Mouse (Mus musculus) C3H10T1/2 (cell line): ENCODE results near the gene Shc2. TPM values are rescaled to one million over a fixed set of nuclear protein-coding genes. Genes with fewer than 3 reads are reported as not detected.

Source experiments
- polyA plus RNA-seq, 2 experiments: library from polyadenylated mRNA; unstranded; fragments of >200 nt; fragmentation: generic; extraction: Trizol; gene quantifications; one replicate each; pipeline ENCODE4 v1.2.1; 2012; ENCODE audit warnings: missing spikeins in 2 of 2

The Shc2 gene
- 1 to 10 TPM; 4.1 to 7.6 TPM for polyA plus RNA-seq

GRCm38 (mm10) chr10:79637128-79638110, at the start of gene Shc2:
TSS of gene Shc2 (minus strand) at chr10:79637918.

GRCm38 (mm10) chr10:79681591-79682245, 44.0 kb upstream of the Shc2 start, which contains the start of gene Cdc34:
TSS of gene Cdc34 (plus strand) at chr10:79682195.

GRCm38 (mm10) chr10:79668771-79669575, 31.3 kb upstream of the Shc2 start, which contains the start of gene Tpgs1:
TSS of gene Tpgs1 (plus strand) at chr10:79669369.

GRCm38 (mm10) chr10:79664131-79664665, 26.5 kb upstream of the Shc2 start, which contains the start of gene Madcam1:
TSS of gene Madcam1 (plus strand) at chr10:79664559.

GRCm38 (mm10) chr10:79645711-79646110, 8.0 kb upstream of the Shc2 start, which contains the start of gene Odf3l2:
TSS of gene Odf3l2 (minus strand) at chr10:79645738.

GRCm38 (mm10) chr10:79613578-79614304, 24.0 kb downstream of the Shc2 start, which contains the start of gene C2cd4c:
TSS of gene C2cd4c (minus strand) at chr10:79614025.

GRCm38 (mm10) chr10:79587061-79587751, 50.5 kb downstream of the Shc2 start, which contains the start of gene Theg:
TSS of gene Theg (minus strand) at chr10:79587331.

Other genes with a start within 250 kb of the Shc2 start
- gene Vmn2r83, start 169.2 kb downstream of the Shc2 start, polyA plus RNA-seq, result not detected
- gene Plpp2, start 104.1 kb downstream of the Shc2 start, polyA plus RNA-seq, result 100 to 1,000 TPM; 138 to 392 TPM
- 10 to 100 TPM; 13.3 to 35.6 TPM for gene Mier2, start 82.7 kb downstream of the Shc2 start, polyA plus RNA-seq
- gene Theg, start 50.6 kb downstream of the Shc2 start, polyA plus RNA-seq, result under 1 TPM in 1 of 2 experiments, not detected in 1; 0.04 TPM
- gene C2cd4c, start 23.9 kb downstream of the Shc2 start, polyA plus RNA-seq, result under 1 TPM; 0.37 to 0.70 TPM
- gene Odf3l2, start 7.8 kb upstream of the Shc2 start, polyA plus RNA-seq, result under 1 TPM; 0.02 to 0.12 TPM
- under 1 TPM in 1 of 2 experiments, not detected in 1; 0.15 TPM for gene Madcam1, start 26.6 kb upstream of the Shc2 start, polyA plus RNA-seq
- gene Tpgs1, start 31.5 kb upstream of the Shc2 start, polyA plus RNA-seq, result 100 to 1,000 TPM; 144 to 166 TPM
- 100 to 1,000 TPM in 1 of 2 experiments, 10 to 100 TPM in 1; 90.7 to 532 TPM for gene Cdc34, start 44.3 kb upstream of the Shc2 start, polyA plus RNA-seq
- gene Gzmm, start 51.1 kb upstream of the Shc2 start, polyA plus RNA-seq, result 1 to 10 TPM in 1 of 2 experiments, under 1 TPM in 1; 0.26 to 1.4 TPM
- gene Bsg, start 66.6 kb upstream of the Shc2 start, polyA plus RNA-seq, result 1,000 to 10,000 TPM in 1 of 2 experiments, 100 to 1,000 TPM in 1; 956 to 1,508 TPM
- gene Hcn2, start 78.7 kb upstream of the Shc2 start, polyA plus RNA-seq, result 1 to 10 TPM; 2.8 to 4.9 TPM
- gene Polrmt, start 108.7 kb upstream of the Shc2 start, polyA plus RNA-seq, result 10 to 100 TPM; 66.4 to 68.7 TPM
- gene Fgf22, start 117.2 kb upstream of the Shc2 start, polyA plus RNA-seq, result under 1 TPM; 0.05 to 0.19 TPM
- gene Rnf126, start 129.0 kb upstream of the Shc2 start, polyA plus RNA-seq, result 100 to 1,000 TPM in 1 of 2 experiments, 10 to 100 TPM in 1; 81.0 to 105 TPM
- 1 to 10 TPM; 4.7 to 6.0 TPM for gene Fstl3, start 139.4 kb upstream of the Shc2 start, polyA plus RNA-seq
- gene Prss57, start 153.0 kb upstream of the Shc2 start, polyA plus RNA-seq, result under 1 TPM; 0.07 to 0.27 TPM
- 100 to 1,000 TPM in 1 of 2 experiments, 10 to 100 TPM in 1; 79.5 to 140 TPM for gene Palm, start 155.7 kb upstream of the Shc2 start, polyA plus RNA-seq
- gene Misp, start 183.1 kb upstream of the Shc2 start, polyA plus RNA-seq, result under 1 TPM; 0.04 to 0.12 TPM
- gene Ptbp1, start 216.5 kb upstream of the Shc2 start, polyA plus RNA-seq, result 100 to 1,000 TPM; 188 to 194 TPM
- 1 to 10 TPM in 1 of 2 experiments, not detected in 1; 2.4 TPM for gene Prtn3, start 236.6 kb upstream of the Shc2 start, polyA plus RNA-seq
- gene Plppr3, start 236.7 kb upstream of the Shc2 start, polyA plus RNA-seq, result 1 to 10 TPM in 1 of 2 experiments, under 1 TPM in 1; 0.34 to 8.2 TPM
- under 1 TPM in 1 of 2 experiments, not detected in 1; 0.06 TPM for gene Elane, start 248.3 kb upstream of the Shc2 start, polyA plus RNA-seq